Mouse (Mus musculus) lung, embryonic 15.5 days (tissue): Measurements from ENCODE around the gene Pibf1. TPM values are rescaled to one million over a fixed set of nuclear protein-coding genes. Genes with fewer than 3 reads are reported as not detected.

ENCODE experiments used
- ATAC-seq: fragments of 200-750 bp; cut with Nextera tagmentation; 2 replicates; pipeline ENCODE4 v1.8.0; 2017; ENCODE audit warnings: moderate number of reproducible peaks, borderline replicate concordance; ENCODE audit not compliant: low FRiP score, low TSS enrichment; ENCODE audit errors: extremely low read depth
- H3K27ac ChIP-seq: fragments of 300-500 bp; sonication (generic); 2 replicates; pipeline ENCODE4 v1.5.1; 2015; ENCODE audit warnings: moderate library complexity, mild to moderate bottlenecking, inconsistent platforms
- H3K27me3 ChIP-seq: fragments of 300-500 bp; sonication (generic); 2 replicates; pipeline ENCODE4 v1.6.1; 2015; ENCODE audit warnings: inconsistent platforms
- H3K36me3 ChIP-seq: fragments of 300-500 bp; sonication (generic); 2 replicates; pipeline ENCODE4 v1.6.1; 2015; ENCODE audit warnings: inconsistent platforms
- H3K4me1 ChIP-seq: fragments of 300-500 bp; sonication (generic); 2 replicates; pipeline ENCODE4 v1.6.1; 2015; ENCODE audit warnings: inconsistent platforms
- H3K4me2 ChIP-seq: fragments of 300-500 bp; sonication (generic); 2 replicates; pipeline ENCODE4 v1.6.1; 2015; ENCODE audit warnings: inconsistent platforms, mild to moderate bottlenecking, moderate library complexity
- H3K4me3 ChIP-seq: fragments of 300-500 bp; sonication (generic); 2 replicates; pipeline ENCODE4 v1.5.1; 2015; ENCODE audit warnings: mild to moderate bottlenecking, inconsistent platforms
- H3K9ac ChIP-seq: fragments of 300-500 bp; sonication (generic); 2 replicates; pipeline ENCODE4 v1.6.1; 2015; ENCODE audit warnings: inconsistent platforms
- H3K9me3 ChIP-seq: fragments of 300-500 bp; sonication (generic); 2 replicates; pipeline ENCODE4 v1.6.1; 2016; ENCODE audit warnings: inconsistent platforms
- WGBS: fragments of 180-500 bp; shearing (Covaris S2); methylation state at CpG from one replicate; pipeline ENCODE4 v1.1.7; 2015; 5-methylcytosine and 5-hydroxymethylcytosine counted together
- polyA plus RNA-seq: library from polyadenylated mRNA; unstranded; fragments of >200 nt; fragmentation: Nextera tagmentation; extraction: Ambion mirVana; gene quantifications from 2 replicates; pipeline ENCODE4 v1.2.1, GENCODE M21; 2015

The Pibf1 gene
- polyA plus RNA-seq, 1 experiment from 2014 or later, result 19.5 TPM

GRCm38 (mm10) chr14:99108762-99109161 is 9.5 kb downstream of the Pibf1 start:
- no peak overlapping the region for H3K4me3 ChIP-seq
- H3K4me2 ChIP-seq, result no peak overlapping the region
- no peaks in the 10 kb centered on the region for H3K9me3 ChIP-seq
- no peak for ATAC-seq
- peaks cover 47% of the 10 kb centered on the region for H3K36me3 ChIP-seq
- H3K4me1 ChIP-seq, result no peaks in the 10 kb centered on the region
- no peak overlapping the region for H3K27ac ChIP-seq
- no peaks in the 10 kb centered on the region for H3K27me3 ChIP-seq
- 91% methylated on average over 6 of the region's 6 CpGs for WGBS
- no peak overlapping the region for H3K9ac ChIP-seq

GRCm38 (mm10) chr14:99117576-99117975 is 18.4 kb downstream of the Pibf1 start:
- H3K4me3 ChIP-seq, result no peak overlapping the region
- 80% methylated on average over 4 of the region's 4 CpGs for WGBS
- H3K4me2 ChIP-seq, result no peak overlapping the region
- peaks cover 47% of the 10 kb centered on the region for H3K36me3 ChIP-seq
- H3K9me3 ChIP-seq, result no peaks in the 10 kb centered on the region
- H3K27ac ChIP-seq, result no peak overlapping the region
- H3K27me3 ChIP-seq, result no peaks in the 10 kb centered on the region
- H3K4me1 ChIP-seq, result no peaks in the 10 kb centered on the region
- H3K9ac ChIP-seq, result no peak overlapping the region
- no peak for ATAC-seq

- Histone ChIP-seq H3K36me3 (peaks cover 21% of the 10 kb centered on the region; the same call in 1 of the 2 replicates), H3K9me3 (no peaks in the 10 kb centered on the region), H3K4me3 (no peak overlapping the region), H3K4me2 (no peak overlapping the region), H3K27ac (no peak overlapping the region), H3K9ac (no peak overlapping the region), H3K4me1 (no peaks in the 10 kb centered on the region), H3K27me3 (no peaks in the 10 kb centered on the region)
- ATAC-seq, result no peak
- WGBS, result 88% methylated on average over 11 of the region's 11 CpGs
These were observed 22.5 kb downstream of the Pibf1 start for GRCm38 (mm10) chr14:99121584-99122339.

GRCm38 (mm10) chr14:99124076-99124475 is 24.9 kb downstream of the Pibf1 start:
- Histone ChIP-seq H3K36me3 (peaks cover 7% of the 10 kb centered on the region; the same call in 1 of the 2 replicates), H3K9ac (no peak overlapping the region), H3K4me2 (no peak overlapping the region), H3K4me1 (no peaks in the 10 kb centered on the region), H3K4me3 (no peak overlapping the region), H3K27ac (no peak overlapping the region), H3K27me3 (no peaks in the 10 kb centered on the region), H3K9me3 (no peaks in the 10 kb centered on the region)
- ATAC-seq, result no peak
- 86% methylated on average over 4 of the region's 4 CpGs for WGBS

GRCm38 (mm10) chr14:99126713-99127112 is 27.5 kb downstream of the Pibf1 start:
- Histone ChIP-seq H3K4me3 (no peak overlapping the region), H3K4me2 (no peak overlapping the region), H3K9me3 (no peaks in the 10 kb centered on the region), H3K27ac (no peak overlapping the region), H3K4me1 (no peaks in the 10 kb centered on the region), H3K36me3 (0 out of 2 replicates have a peak, but pooled peaks cover 5% of the 10 kb centered on the region), H3K27me3 (no peaks in the 10 kb centered on the region), H3K9ac (no peak overlapping the region)
- 80% methylated on average over 4 of the region's 4 CpGs for WGBS
- ATAC-seq, result no peak

- no peaks in the 10 kb centered on the region for H3K27me3 ChIP-seq
- no peaks in the 10 kb centered on the region for H3K9me3 ChIP-seq
- H3K4me3 ChIP-seq, result no peak overlapping the region
- no peak overlapping the region for H3K4me2 ChIP-seq
- ATAC-seq, result no peak
- no peaks in the 10 kb centered on the region for H3K4me1 ChIP-seq
- 0 out of 2 replicates have a peak, but pooled peaks cover 3% of the 10 kb centered on the region for H3K36me3 ChIP-seq
- no peak overlapping the region for H3K9ac ChIP-seq
- H3K27ac ChIP-seq, result no peak overlapping the region
- WGBS, result 53% methylated on average over 1 of the region's 1 CpGs
These were observed 28.3 kb downstream of the Pibf1 start for GRCm38 (mm10) chr14:99127509-99127908.

GRCm38 (mm10) chr14:99129050-99129449 is 29.8 kb downstream of the Pibf1 start:
- ATAC-seq, result no peak
- no peak overlapping the region for H3K27ac ChIP-seq
- no peaks in the 10 kb centered on the region for H3K27me3 ChIP-seq
- no peak overlapping the region for H3K4me3 ChIP-seq
- H3K36me3 ChIP-seq, result 0 out of 2 replicates have a peak, but pooled peaks cover 3% of the 10 kb centered on the region
- no peaks in the 10 kb centered on the region for H3K9me3 ChIP-seq
- no peaks in the 10 kb centered on the region for H3K4me1 ChIP-seq
- no peak overlapping the region for H3K4me2 ChIP-seq
- H3K9ac ChIP-seq, result no peak overlapping the region
- WGBS, result 84% methylated on average over 2 of the region's 2 CpGs

- H3K4me3 ChIP-seq, result no peak overlapping the region
- 84% methylated on average over 2 of the region's 2 CpGs for WGBS
- H3K4me1 ChIP-seq, result no peaks in the 10 kb centered on the region
- no peaks in the 10 kb centered on the region for H3K9me3 ChIP-seq
- no peak overlapping the region for H3K4me2 ChIP-seq
- H3K27me3 ChIP-seq, result no peaks in the 10 kb centered on the region
- no peak for ATAC-seq
- no peak overlapping the region for H3K27ac ChIP-seq
- peaks cover 9% of the 10 kb centered on the region; the same call in 1 of the 2 replicates for H3K36me3 ChIP-seq
- no peak overlapping the region for H3K9ac ChIP-seq
These were observed 34.8 kb downstream of the Pibf1 start for GRCm38 (mm10) chr14:99134048-99134447.

GRCm38 (mm10) chr14:99135761-99136160 is 36.5 kb downstream of the Pibf1 start:
- ATAC-seq, result no peak
- H3K4me1 ChIP-seq, result no peaks in the 10 kb centered on the region
- peaks cover 13% of the 10 kb centered on the region for H3K36me3 ChIP-seq

GRCm38 (mm10) chr14:99136297-99136696 is 37.1 kb downstream of the Pibf1 start:
- Histone ChIP-seq H3K4me3 (no peak overlapping the region), H3K27ac (no peak overlapping the region), H3K9ac (no peak overlapping the region), H3K4me2 (no peak overlapping the region), H3K27me3 (no peaks in the 10 kb centered on the region), H3K4me1 (no peaks in the 10 kb centered on the region), H3K9me3 (no peaks in the 10 kb centered on the region), H3K36me3 (peaks cover 13% of the 10 kb centered on the region)
- WGBS, result 90% methylated on average over 16 of the region's 16 CpGs
- no peak for ATAC-seq

More at GRCm38 (mm10) chr14:99135761-99136160, 36.5 kb downstream of the Pibf1 start:
- no peak overlapping the region for H3K9ac ChIP-seq
- no peak overlapping the region for H3K4me3 ChIP-seq
- H3K4me2 ChIP-seq, result no peak overlapping the region
- WGBS, result 89% methylated on average over 9 of the region's 9 CpGs
- H3K27ac ChIP-seq, result no peak overlapping the region
- no peaks in the 10 kb centered on the region for H3K9me3 ChIP-seq
- no peaks in the 10 kb centered on the region for H3K27me3 ChIP-seq

- no peaks in the 10 kb centered on the region for H3K9me3 ChIP-seq
These were observed 40.8 kb downstream of the Pibf1 start for GRCm38 (mm10) chr14:99140036-99140435.

GRCm38 (mm10) chr14:99141786-99142633 is 42.8 kb downstream of the Pibf1 start:
- no peaks in the 10 kb centered on the region for H3K9me3 ChIP-seq
- peak; percentile 81; the same call in 1 of the 2 replicates for ATAC-seq
- 24% methylated on average over 15 of the region's 15 CpGs for WGBS
- no peaks in the 10 kb centered on the region for H3K4me1 ChIP-seq
- H3K36me3 ChIP-seq, result peaks cover 10% of the 10 kb centered on the region
- H3K27me3 ChIP-seq, result no peaks in the 10 kb centered on the region
- H3K4me2 ChIP-seq, result no peak overlapping the region
- H3K9ac ChIP-seq, result no peak overlapping the region
- H3K4me3 ChIP-seq, result no peak overlapping the region
- no peak overlapping the region for H3K27ac ChIP-seq

More at GRCm38 (mm10) chr14:99140036-99140435, 40.8 kb downstream of the Pibf1 start:
- Histone ChIP-seq H3K4me1 (no peaks in the 10 kb centered on the region), H3K27ac (no peak overlapping the region), H3K4me2 (no peak overlapping the region), H3K27me3 (no peaks in the 10 kb centered on the region), H3K4me3 (no peak overlapping the region), H3K36me3 (peaks cover 16% of the 10 kb centered on the region), H3K9ac (no peak overlapping the region)
- WGBS, result 95% methylated on average over 2 of the region's 2 CpGs
- no peak for ATAC-seq
